Mouse (Mus musculus) embryonic facial prominence, embryonic 15.5 days (tissue): ENCODE data around the gene Luzp1. TPM values are rescaled to one million over a fixed set of nuclear protein-coding genes. Genes with fewer than 3 reads are reported as not detected.

Experiments
- polyA plus RNA-seq: library from polyadenylated mRNA; unstranded; fragments of >200 nt; fragmentation: Nextera tagmentation; extraction: Ambion mirVana; gene quantifications from 2 replicates; pipeline ENCODE4 v1.2.1, GENCODE M21; 2015

The Luzp1 gene
- polyA plus RNA-seq, 1 experiment from 2014 or later, result 124 TPM

Other genes with a start within 250 kb of the Luzp1 start
- 19.2 and 20.7 TPM in 2 replicates for gene Tcea3, start 222.0 kb upstream of the Luzp1 start, polyA plus RNA-seq
- gene Zfp46, start 185.1 kb upstream of the Luzp1 start, polyA plus RNA-seq, result 25.0 and 25.5 TPM in 2 replicates
- gene Hnrnpr, start 158.8 kb upstream of the Luzp1 start, polyA plus RNA-seq, result 153 and 159 TPM in 2 replicates
- gene Htr1d, start 46.2 kb upstream of the Luzp1 start, polyA plus RNA-seq, result 0.67 and 0.75 TPM in 2 replicates
- gene 6030445D17Rik, start 7.5 kb upstream of the Luzp1 start, polyA plus RNA-seq, result 0.19 and 0.28 TPM in 2 replicates
- 39.6 and 40.2 TPM in 2 replicates for gene Kdm1a, start 133.0 kb downstream of the Luzp1 start, polyA plus RNA-seq
- not detected in 2 replicates for gene Tex46, start 140.7 kb downstream of the Luzp1 start, polyA plus RNA-seq
- 0.05 TPM in 1 of 2 replicates, not detected in the other for gene Lactbl1, start 152.9 kb downstream of the Luzp1 start, polyA plus RNA-seq